8 mouse cellular contexts compared by ENCODE assay signal in the genomic region with DNA sequence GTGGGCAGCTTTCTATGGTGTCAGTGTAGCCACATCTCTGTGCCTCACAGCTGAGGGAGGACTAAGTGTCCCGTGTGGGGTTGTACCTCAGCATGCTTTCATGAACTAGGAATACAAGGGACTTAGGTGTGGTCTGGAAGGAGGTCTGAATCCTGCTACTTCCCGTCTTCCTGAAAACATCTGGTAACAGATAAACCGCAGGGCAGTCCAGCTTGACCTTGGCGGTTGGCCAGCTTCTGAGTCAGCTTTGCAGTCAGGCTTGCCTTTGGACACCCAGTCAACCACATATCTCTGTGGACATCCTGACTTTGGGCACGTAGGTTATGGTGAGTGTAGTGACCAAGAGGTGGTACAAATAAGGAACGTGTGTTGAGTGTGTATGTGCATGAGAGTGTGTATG. TPM values are rescaled to one million over a fixed set of nuclear protein-coding genes. Genes with fewer than 3 reads are reported as not detected.
DNase-seq lines count a peak whose midpoint lies in the region; ATAC-seq lines count a peak whose summit lies in the region.

No protein-coding gene starts in this region.

- H3K36me3 ChIP-seq in kidney, embryonic 15.5 days = no peaks in the 10 kb centered on the region
- H3K36me3 ChIP-seq in midbrain, embryonic 16.5 days (ENCODE audit: control insufficient read depth, insufficient read depth, low read length) = no peaks in the 10 kb centered on the region
- no peaks in the 10 kb centered on the region for H3K36me3 ChIP-seq in neural tube, embryonic 15.5 days

- WGBS in kidney, embryonic 15.5 days = 67% methylated on average over 6 of the region's 6 CpGs
- WGBS in midbrain, embryonic 16.5 days = 85% methylated on average over 6 of the region's 6 CpGs
- WGBS in neural tube, embryonic 15.5 days = 84% methylated on average over 6 of the region's 6 CpGs

- ATAC-seq in kidney, embryonic 15.5 days (replicated peaks; ENCODE audit: low FRiP score) = no peak
- peak; percentile 44; the same call in 1 of the 2 replicates for ATAC-seq in megakaryocyte, adult 5-6 weeks (ENCODE audit: poor library complexity, severe bottlenecking)
- ATAC-seq in midbrain, embryonic 16.5 days = no peak
- no peak for ATAC-seq in neural tube, embryonic 15.5 days (ENCODE audit: low FRiP score)

- peak; percentile 64 for DNase-seq in kidney, adult 11 months
- DNase-seq in gastrocnemius, postnatal 10 days = peak; percentile 74
- DNase-seq in kidney, adult 8-10 months = peak; percentile 68 to 80
- DNase-seq in frontal cortex, adult 2 months (ENCODE audit: extremely low spot score in 1 of 2, low spot score in 1 of 2) = no peak

- H3K4me3 ChIP-seq in kidney, embryonic 15.5 days (replicated peaks) = no peak overlapping the region
- H3K4me3 ChIP-seq in midbrain, embryonic 16.5 days (ENCODE audit: low read depth, low read length) = no peak overlapping the region
- H3K4me3 ChIP-seq in neural tube, embryonic 15.5 days (replicated peaks) = no peak overlapping the region

- no peaks in the 10 kb centered on the region for H3K27me3 ChIP-seq in kidney, embryonic 15.5 days
- no peaks in the 10 kb centered on the region for H3K27me3 ChIP-seq in midbrain, embryonic 16.5 days (ENCODE audit: control insufficient read depth, insufficient read depth, low read depth, low read length)
- no peaks in the 10 kb centered on the region for H3K27me3 ChIP-seq in neural tube, embryonic 15.5 days (replicated peaks)

- no peak overlapping the region for H3K9ac ChIP-seq in kidney, embryonic 15.5 days
- H3K9ac ChIP-seq in midbrain, embryonic 16.5 days (ENCODE audit: low read depth, low read length) = no peak overlapping the region
- no peak overlapping the region for H3K9ac ChIP-seq in neural tube, embryonic 15.5 days (replicated peaks)

- no peak overlapping the region for H3K4me2 ChIP-seq in kidney, embryonic 15.5 days
- H3K4me2 ChIP-seq in midbrain, embryonic 16.5 days (ENCODE audit: low read length) = no peak overlapping the region
- H3K4me2 ChIP-seq in neural tube, embryonic 15.5 days = no peak overlapping the region

- no peaks in the 10 kb centered on the region for H3K4me1 ChIP-seq in kidney, embryonic 15.5 days
- H3K4me1 ChIP-seq in midbrain, embryonic 16.5 days (ENCODE audit: control insufficient read depth, insufficient read depth, low read length) = no peaks in the 10 kb centered on the region
- no peaks in the 10 kb centered on the region for H3K4me1 ChIP-seq in neural tube, embryonic 15.5 days

- no peaks in the 10 kb centered on the region for H3K9me3 ChIP-seq in kidney, embryonic 15.5 days (replicated peaks)
- H3K9me3 ChIP-seq in midbrain, embryonic 16.5 days (replicated peaks; ENCODE audit: control insufficient read depth, low read length, poor library complexity, severe bottlenecking) = no peaks in the 10 kb centered on the region
- H3K9me3 ChIP-seq in neural tube, embryonic 15.5 days (replicated peaks) = no peaks in the 10 kb centered on the region

- no peak overlapping the region for H3K27ac ChIP-seq in kidney, embryonic 15.5 days
- no peak overlapping the region for H3K27ac ChIP-seq in midbrain, embryonic 16.5 days (ENCODE audit: low read length)
- H3K27ac ChIP-seq in neural tube, embryonic 15.5 days (replicated peaks) = no peak overlapping the region

RNA-seq across cellular contexts. Expression of a gene that starts 57.2 kb away (rescaled TPM):
- polyA plus RNA-seq in kidney, embryonic 15.5 days (2015; fragmentation: Nextera tagmentation; extraction: Ambion mirVana) = 37.9 and 39.3 TPM in 2 replicates
- 10 to 100 TPM; 37.6 to 39.7 TPM for total RNA-seq in gastrocnemius, postnatal 10 days (2021)
- total RNA-seq in megakaryocyte, adult 5-6 weeks (2015) = 143 and 146 TPM in 2 replicates
- 105 and 124 TPM in 2 replicates for total RNA-seq in megakaryocyte, adult 5-6 weeks (2017)
- polyA plus RNA-seq in midbrain, embryonic 16.5 days (2015; fragmentation: Nextera tagmentation; extraction: Ambion mirVana) = 14.5 and 16.1 TPM in 2 replicates
- polyA plus RNA-seq in neural tube, embryonic 15.5 days (2015; fragmentation: Nextera tagmentation; extraction: Ambion mirVana) = 15.2 and 22.0 TPM in 2 replicates
- 30.9 and 32.3 TPM in 2 replicates for polyA plus RNA-seq in frontal cortex, adult 2 months (2012; rRNA removed)

Comparison
In these comparisons a context has a peak if more than half of its experiments do, and no peak if none do; other contexts are left out.
1. DNase-seq: peak in kidney, adult 11 months (single experiment), gastrocnemius, postnatal 10 days (single experiment) and kidney, adult 8-10 months (2 of 2); none in frontal cortex, adult 2 months (0 of 2).